Mouse (Mus musculus) liver, embryonic 14.5 days (tissue): ENCODE data around the gene Cerk. TPM values are rescaled to one million over a fixed set of nuclear protein-coding genes. Genes with fewer than 3 reads are reported as not detected.
"Not testable (repeated sequence)": the region's sequence is repeated elsewhere in the genome, so short reads cannot be mapped to it uniquely, and the experiment has no call there.

Experiments used
- ATAC-seq: fragments of 200-750 bp; cut with Nextera tagmentation; 2 replicates; pipeline ENCODE4 v1.8.0; 2017; ENCODE audit warnings: moderate number of reproducible peaks, mild to moderate bottlenecking, moderate library complexity; ENCODE audit not compliant: insufficient read depth
- DNase-seq, 3 experiments: peaks; one replicate each; pipeline ENCODE4 v3.0.0-alpha.2; 2012 to 2013; ENCODE audit warnings: low read depth in 3 of 3, low spot score in 3 of 3
- H3K27ac ChIP-seq: fragments of 300-500 bp; sonication (generic); 2 replicates; pipeline ENCODE4 v1.5.1; 2014; ENCODE audit warnings: moderate library complexity, mild to moderate bottlenecking, control low read depth, inconsistent platforms
- H3K27me3 ChIP-seq: fragments of 300-500 bp; sonication (generic); 2 replicates; pipeline ENCODE4 v1.6.1; 2014; ENCODE audit warnings: mild to moderate bottlenecking, low read length, moderate library complexity; ENCODE audit not compliant: control insufficient read depth, insufficient read depth
- H3K36me3 ChIP-seq: fragments of 300-500 bp; sonication (generic); replicated peaks from 2 replicates; pipeline ENCODE4 v1.6.1; 2014; ENCODE audit warnings: low read depth; ENCODE audit not compliant: control insufficient read depth, insufficient read depth
- H3K4me1 ChIP-seq, 2 experiments: fragments of 200-500 bp in 1 of 2; fragments of 300-500 bp in 1 of 2; sonication (generic) in 1 of 2; replicated peaks; 2 replicates each; pipeline ENCODE4 v1.6.1; 2012 to 2014; ENCODE audit warnings: antibody characterized with exemption in 1 of 2, inconsistent platforms in 1 of 2, low read length in 1 of 2; ENCODE audit not compliant: control insufficient read depth in 2 of 2, insufficient read depth in 2 of 2
- H3K4me2 ChIP-seq: fragments of 300-500 bp; sonication (generic); 2 replicates; pipeline ENCODE4 v1.6.1; 2014; ENCODE audit warnings: low read depth, mild to moderate bottlenecking, control low read depth, moderate library complexity
- H3K4me3 ChIP-seq, 2 experiments: fragments of 200-500 bp in 1 of 2; fragments of 300-500 bp in 1 of 2; sonication (generic) in 1 of 2; 2 replicates each; pipeline ENCODE4 v1.5.1; 2012 to 2014; ENCODE audit warnings: low read depth in 2 of 2, low read length in 2 of 2, mild to moderate bottlenecking in 2 of 2, control low read depth in 1 of 2, inconsistent platforms in 1 of 2, moderate library complexity in 1 of 2; ENCODE audit not compliant: insufficient read depth in 1 of 2
- H3K9ac ChIP-seq: fragments of 300-500 bp; sonication (generic); replicated peaks from 2 replicates; pipeline ENCODE4 v1.6.1; 2014; ENCODE audit warnings: mild to moderate bottlenecking, control low read depth, moderate library complexity
- H3K9me3 ChIP-seq: fragments of 300-500 bp; sonication (generic); 2 replicates; pipeline ENCODE4 v1.6.1; 2016; ENCODE audit warnings: low read length, mixed read lengths; ENCODE audit not compliant: control insufficient read depth
- CTCF ChIP-seq: IDR thresholded peaks from 2 replicates; pipeline ENCODE4 v1.5.1; 2016; ENCODE audit warnings: antibody characterized with exemption, low read depth, control low read depth
- EP300 ChIP-seq: IDR thresholded peaks from 2 replicates; pipeline ENCODE4 v1.6.1; 2016; ENCODE audit warnings: antibody characterized with exemption, low read depth
- WGBS: fragments of 180-500 bp; shearing (Covaris S2); extraction: QIAGEN DNeasy Blood & Tissue Kit; methylation state at CpG from one replicate; pipeline ENCODE4 v1.1.7; 2014; ENCODE audit not compliant: insufficient replicate concordance; 5-methylcytosine and 5-hydroxymethylcytosine counted together
- polyA plus RNA-seq, 2 experiments: library from polyadenylated mRNA; depleted of rRNA in 1 of 2; stranded (reverse) in 1 of 2; unstranded in 1 of 2; fragments of >200 nt; fragmentation: Nextera tagmentation in 1 of 2; extraction: Ambion mirVana in 1 of 2; gene quantifications; 2 replicates each; pipeline versions ENCODE4 v1.2.1 to v1.2.3; 2012 to 2014

Gene Cerk
- polyA plus RNA-seq, 2 experiments: 2.7 to 2.9 TPM

GRCm38 (mm10) chr15:86164718-86165345, 21.1 kb downstream of the Cerk start:
- 72% methylated on average over 21 of the region's 21 CpGs for WGBS
- H3K27me3 ChIP-seq: no peaks in the 10 kb centered on the region
- no peak overlapping the region for H3K4me3 ChIP-seq
- ATAC-seq (no peak), DNase-seq (no peak)
- H3K36me3 ChIP-seq: no peaks in the 10 kb centered on the region
- TF ChIP-seq EP300: no peak
- no peaks in the 10 kb centered on the region for H3K9me3 ChIP-seq
- H3K27ac ChIP-seq: no peak overlapping the region
- H3K9ac ChIP-seq: no peak overlapping the region
- no peak overlapping the region for H3K4me2 ChIP-seq
- H3K4me1 ChIP-seq: no peaks in the 10 kb centered on the region; a peak in 1 of 4 replicates

- not testable (repeated sequence) for H3K4me1 ChIP-seq, H3K27me3 ChIP-seq, H3K4me3 ChIP-seq, DNase-seq, H3K4me2 ChIP-seq, H3K9me3 ChIP-seq, H3K9ac ChIP-seq, ATAC-seq, H3K27ac ChIP-seq, H3K36me3 ChIP-seq
- TF ChIP-seq CTCF: peak; percentile 66
- WGBS: 95% methylated on average over 3 of the region's 3 CpGs
Measured at GRCm38 (mm10) chr15:86161800-86162199, 24.1 kb downstream of the Cerk start.

GRCm38 (mm10) chr15:86160906-86161305, 25.0 kb downstream of the Cerk start:
- DNase-seq (no peak), ATAC-seq (no peak)
- H3K4me2 ChIP-seq: no peak overlapping the region
- H3K9me3 ChIP-seq: no peaks in the 10 kb centered on the region
- no peaks in the 10 kb centered on the region for H3K4me1 ChIP-seq
- H3K4me3 ChIP-seq: no peak overlapping the region
- H3K9ac ChIP-seq: no peak overlapping the region
- H3K27ac ChIP-seq: no peak overlapping the region
- TF ChIP-seq EP300 (no peak), CTCF (no peak)
- WGBS: 24% methylated on average over 10 of the region's 10 CpGs
- no peaks in the 10 kb centered on the region for H3K36me3 ChIP-seq
- no peaks in the 10 kb centered on the region for H3K27me3 ChIP-seq

GRCm38 (mm10) chr15:86159719-86160118, 26.2 kb downstream of the Cerk start:
- no peaks in the 10 kb centered on the region for H3K36me3 ChIP-seq
- ATAC-seq (no peak), DNase-seq (no peak)
- H3K4me2 ChIP-seq: no peak overlapping the region
- H3K4me1 ChIP-seq: no peaks in the 10 kb centered on the region
- H3K9ac ChIP-seq: no peak overlapping the region
- no peaks in the 10 kb centered on the region for H3K27me3 ChIP-seq
- peak; percentile 34 for TF ChIP-seq CTCF
- no peak for TF ChIP-seq EP300
- 70% methylated on average over 5 of the region's 5 CpGs for WGBS
- no peak overlapping the region for H3K4me3 ChIP-seq
- no peaks in the 10 kb centered on the region for H3K9me3 ChIP-seq
- H3K27ac ChIP-seq: no peak overlapping the region

GRCm38 (mm10) chr15:86159093-86159492, 26.8 kb downstream of the Cerk start:
- Histone ChIP-seq H3K4me3 (no peak overlapping the region), H3K4me1 (no peaks in the 10 kb centered on the region), H3K27me3 (no peaks in the 10 kb centered on the region), H3K27ac (no peak overlapping the region), H3K9ac (no peak overlapping the region), H3K4me2 (no peak overlapping the region), H3K36me3 (no peaks in the 10 kb centered on the region), H3K9me3 (no peaks in the 10 kb centered on the region)
- 53% methylated on average over 16 of the region's 16 CpGs for WGBS
- DNase-seq (no peak), ATAC-seq (no peak)
- no peak for TF ChIP-seq EP300
- peak; percentile 11; the same call in 1 of the 2 replicates for TF ChIP-seq CTCF
